Mouse (Mus musculus): Measurements from ENCODE around the gene Fam43b.

DNA sequence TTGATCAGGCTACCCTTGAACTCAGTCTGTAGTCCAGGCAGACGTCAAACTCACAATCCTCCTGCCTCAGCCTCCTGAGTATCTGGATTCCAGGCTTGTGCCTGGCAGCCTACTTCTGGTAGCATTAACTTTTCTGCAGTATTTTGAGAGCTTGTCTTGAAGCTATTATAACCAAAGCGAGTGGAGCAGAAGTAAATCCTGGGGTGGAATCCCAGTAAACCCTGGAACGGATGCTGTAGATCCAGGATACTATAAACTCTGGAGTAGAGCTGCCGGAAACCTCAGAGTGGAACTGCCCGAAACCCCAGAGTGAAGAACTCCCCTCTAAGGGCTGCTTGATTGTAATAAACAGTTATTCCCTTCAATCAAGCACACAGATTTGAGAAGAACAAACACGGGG is 18.8 kb downstream of the Fam43b start:
- TF ChIP-seq CTCF (IDR thresholded peaks at IDR 0.05; ENCODE audit: control insufficient read depth, insufficient read depth, insufficient read length) (no peak), CEBPB (IDR thresholded peaks at IDR 0.05; ENCODE audit: low read depth) (no peak), MAX (IDR thresholded peaks at IDR 0.05) (no peak), MYOD1 (IDR thresholded peaks at IDR 0.05; ENCODE audit: control insufficient read depth, insufficient read length, low read depth) (no peak)

All from C2C12 (cell line).